Mouse (Mus musculus) ovary, postnatal 14 days (tissue): ENCODE measurements at regions not wholly inside any gene's neighbourhood (a gene's known extent, or its start where the extent isn't known, plus 50 kb on each side); places are given as distances from the start of the nearest gene placed in this dataset.

ENCODE experiments used
- DNase-seq: peaks from one replicate; pipeline ENCODE4 v3.0.0; 2022; ENCODE audit warnings: low spot score

DNA sequence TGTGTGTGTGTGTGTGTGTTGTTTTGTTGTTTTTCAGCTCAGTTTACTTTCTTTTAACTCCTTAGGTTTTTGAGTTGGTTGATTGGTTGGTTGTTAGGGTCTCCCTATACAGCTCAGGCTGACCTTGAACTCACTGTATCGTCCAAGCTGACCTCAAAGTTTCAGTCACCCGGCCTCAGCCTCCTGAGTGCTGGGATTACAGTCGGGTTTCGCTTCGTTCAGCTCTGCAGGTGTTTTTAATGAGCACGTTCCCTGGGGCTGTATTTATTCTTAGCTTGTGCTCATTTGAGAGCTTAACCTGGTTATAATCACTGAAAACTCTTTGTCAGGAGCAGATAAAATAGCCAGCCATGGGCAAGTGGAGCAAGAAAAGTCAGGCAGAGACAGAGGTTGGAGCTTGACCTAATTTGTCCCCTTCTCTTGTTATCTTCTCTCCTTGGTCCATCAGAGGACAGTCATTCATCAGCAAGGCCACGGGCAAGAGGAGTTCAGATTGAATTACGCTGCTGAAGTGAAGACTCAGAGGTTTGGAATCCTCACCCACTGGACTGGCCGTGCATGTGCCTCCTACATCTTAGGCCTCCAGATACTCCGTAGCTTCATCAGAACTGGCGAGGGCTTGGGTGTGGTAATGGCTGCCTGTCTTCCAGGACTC, 120.5 kb upstream of the Jarid2 start:
- DNase-seq = no peak

DNA sequence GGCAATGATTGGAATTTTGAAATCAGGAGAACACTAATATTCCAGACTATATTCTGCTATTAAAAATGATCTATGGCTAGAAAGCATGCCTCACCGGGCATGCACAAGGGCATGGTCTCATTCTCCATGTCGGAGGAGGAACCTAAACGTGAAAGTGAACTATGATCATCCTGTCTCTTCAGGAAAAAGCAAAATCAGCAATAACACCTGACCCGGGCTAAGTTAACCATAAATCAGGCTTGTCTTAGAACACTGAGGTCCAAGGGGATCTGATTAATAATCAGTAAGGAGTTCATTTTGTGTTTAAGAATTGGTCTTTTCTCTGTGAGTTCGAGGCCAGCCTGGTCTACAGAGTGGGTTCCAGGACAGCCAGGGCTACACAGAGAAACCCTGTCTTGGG, 119.7 kb upstream of the Jarid2 start:
- no peak for DNase-seq

DNA sequence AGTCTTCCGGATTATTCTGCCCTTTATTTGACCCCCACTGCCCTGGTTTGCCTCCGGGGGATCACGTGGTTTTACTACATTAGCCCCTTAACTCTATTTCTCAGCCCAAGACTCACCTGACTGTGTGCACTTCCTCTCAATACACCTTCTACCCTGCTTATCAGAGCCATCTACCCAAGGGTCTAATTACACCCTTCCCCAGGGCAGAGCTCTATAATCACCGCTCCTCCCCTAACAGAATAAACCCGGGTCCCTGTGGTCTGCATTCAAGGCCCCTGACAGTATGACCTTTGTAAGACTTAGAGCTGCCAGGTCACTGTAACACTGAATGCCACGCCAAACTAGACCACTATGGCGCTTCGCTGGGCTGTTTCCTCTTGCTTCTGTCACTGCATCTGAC, 113.6 kb upstream of the Jarid2 start:
- DNase-seq = no peak

DNA sequence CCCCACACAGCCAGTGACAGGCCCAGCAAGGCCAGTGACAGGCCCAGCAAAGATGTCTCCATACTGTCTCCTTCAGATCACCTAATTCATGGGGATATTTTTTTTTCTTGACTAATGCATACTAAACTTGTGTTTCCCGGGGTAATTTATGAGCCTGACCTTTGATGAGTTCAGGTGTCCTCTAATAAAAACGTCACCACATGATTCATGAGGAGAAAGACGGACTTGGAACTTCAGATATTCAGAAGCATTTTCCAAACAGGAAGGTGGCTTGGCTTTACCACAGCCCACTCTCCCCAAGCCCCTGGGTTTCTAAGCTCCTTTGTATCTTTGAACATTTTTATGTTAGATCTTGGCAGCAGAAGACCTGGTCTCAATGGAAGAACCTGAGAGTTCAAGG, 110.9 kb upstream of the Jarid2 start:
- DNase-seq = no peak

DNA sequence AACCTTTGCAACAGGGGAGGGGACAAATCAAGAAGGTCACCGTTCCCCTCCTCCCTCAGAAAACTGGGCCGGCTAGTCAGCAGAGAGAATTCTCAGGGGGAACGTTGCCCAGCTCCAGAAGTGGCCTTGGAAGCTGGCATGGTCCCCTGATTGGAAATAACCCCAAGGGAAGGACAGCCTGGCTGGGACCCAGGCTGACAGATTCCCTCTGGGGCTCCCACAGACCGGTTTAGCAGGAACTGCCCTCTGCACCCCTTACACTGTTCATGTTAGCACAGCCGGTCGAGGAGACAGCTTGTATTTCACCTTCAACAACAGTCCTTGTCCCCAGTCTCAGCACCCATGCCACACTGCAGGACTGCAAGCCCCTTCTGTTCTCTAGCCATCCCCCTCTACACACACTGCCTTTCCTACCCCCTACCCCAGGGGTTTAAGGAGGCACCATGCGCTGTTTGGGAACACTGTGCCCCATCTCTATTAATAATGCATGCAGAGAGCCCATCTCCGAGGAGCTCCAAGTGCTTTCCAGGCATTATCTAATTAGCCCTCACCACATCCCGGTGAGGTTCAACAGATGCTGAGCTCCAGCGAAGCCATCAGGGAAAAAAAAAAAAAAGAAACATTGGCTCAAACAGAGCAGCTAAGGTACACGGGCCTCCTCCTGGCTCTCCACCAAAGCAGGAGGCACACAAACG, 106.5 kb upstream of the Jarid2 start:
- peak; percentile 21 for DNase-seq

DNA sequence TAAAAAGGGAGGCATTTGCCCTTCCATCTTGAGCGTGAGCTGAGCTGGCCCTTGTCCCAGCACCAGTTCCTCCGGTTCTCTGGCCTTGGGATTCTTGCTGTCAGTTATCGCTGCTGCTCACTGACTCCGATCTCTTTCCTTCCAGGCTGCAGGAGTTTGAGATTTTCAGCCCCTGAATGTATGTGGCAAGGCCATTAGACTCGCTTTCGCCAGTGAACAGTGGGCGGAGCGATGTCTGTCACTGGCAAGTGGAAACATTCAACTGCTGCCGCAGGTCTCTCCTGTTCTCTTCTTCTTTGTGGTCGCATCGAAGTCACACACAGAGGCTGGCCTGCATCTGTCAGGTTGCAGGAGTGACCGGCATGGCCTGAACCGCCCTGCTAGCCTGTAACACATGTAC, 104.6 kb upstream of the Jarid2 start:
- no peak for DNase-seq

DNA sequence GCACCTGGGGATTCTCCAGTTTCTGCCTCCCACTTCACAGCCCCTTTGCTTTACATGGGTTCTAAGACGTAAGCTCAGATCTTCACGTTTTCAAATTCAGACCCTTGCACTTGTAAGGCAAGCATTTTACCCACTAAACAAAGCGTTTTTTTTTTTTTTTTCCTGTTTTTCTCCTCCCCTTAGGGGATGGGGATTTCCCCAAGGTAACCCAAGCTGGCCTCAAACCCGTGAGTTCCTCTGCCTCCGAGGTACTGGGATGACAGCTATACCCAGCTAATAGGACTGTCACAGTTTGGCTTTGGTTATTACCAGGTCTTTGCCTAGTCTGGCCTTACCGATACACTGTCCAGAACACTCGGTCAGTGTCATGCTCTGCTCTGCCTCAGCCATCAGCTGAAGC, 103.5 kb upstream of the Jarid2 start:
- no peak for DNase-seq

DNA sequence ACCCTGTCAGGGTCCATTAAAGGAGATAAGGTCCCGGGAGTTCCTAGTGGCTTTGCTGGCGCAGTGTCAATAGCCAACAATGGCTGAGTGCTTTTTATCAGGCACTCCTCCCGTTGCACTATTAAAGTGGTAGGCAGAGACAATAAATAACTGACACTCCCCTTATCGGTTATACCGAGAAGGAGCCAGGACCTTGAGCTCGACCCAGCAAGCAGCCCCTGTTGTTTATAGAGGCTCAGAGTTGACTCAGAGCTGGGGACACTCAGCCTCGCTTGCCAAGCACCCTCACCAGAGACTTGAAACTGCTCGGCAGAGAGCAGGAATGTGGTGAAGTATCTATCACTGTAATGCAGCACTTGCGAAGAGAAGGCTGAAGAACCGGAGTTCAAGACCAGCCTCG, 102.5 kb upstream of the Jarid2 start:
- no peak for DNase-seq

DNA sequence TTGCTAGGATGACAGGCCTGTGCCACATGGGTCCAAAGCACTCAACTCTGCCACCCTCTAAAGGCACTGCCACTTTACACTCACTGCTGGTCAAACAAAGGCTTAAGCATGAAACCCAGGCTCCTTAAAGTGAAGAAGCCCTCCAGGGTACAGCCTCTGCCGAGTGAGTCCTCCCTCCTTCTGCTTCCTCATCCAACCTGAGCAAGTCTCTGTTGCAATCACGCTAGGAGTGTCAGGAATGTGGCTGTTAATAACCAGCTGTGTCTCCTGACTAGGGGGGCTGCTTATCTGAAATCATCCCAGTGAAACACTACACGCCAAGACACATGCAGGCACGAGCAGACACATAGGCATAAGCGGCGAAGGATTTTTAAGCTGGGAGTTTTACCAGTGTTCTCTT, 99.2 kb upstream of the Jarid2 start:
- no peak for DNase-seq

DNA sequence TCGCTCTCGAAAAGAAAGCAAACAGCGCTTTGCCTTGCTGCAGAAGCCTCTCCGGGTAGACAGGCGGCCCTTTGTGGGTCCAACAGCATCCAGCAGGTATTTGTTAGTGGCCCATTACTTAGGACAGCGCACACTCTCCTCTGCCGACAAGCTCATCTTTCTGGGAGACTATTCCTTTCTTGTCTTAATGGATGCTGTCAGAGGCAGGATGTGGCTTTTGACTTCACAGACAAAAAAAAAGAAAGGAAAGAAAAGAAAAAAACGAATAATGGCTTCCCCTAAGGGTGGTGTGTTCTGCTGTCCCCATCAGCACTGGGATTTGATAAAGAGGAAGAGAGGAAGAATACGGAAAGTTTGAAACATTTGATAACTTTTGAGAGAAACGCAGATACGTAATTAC, 94.7 kb upstream of the Jarid2 start:
- DNase-seq = no peak

DNA sequence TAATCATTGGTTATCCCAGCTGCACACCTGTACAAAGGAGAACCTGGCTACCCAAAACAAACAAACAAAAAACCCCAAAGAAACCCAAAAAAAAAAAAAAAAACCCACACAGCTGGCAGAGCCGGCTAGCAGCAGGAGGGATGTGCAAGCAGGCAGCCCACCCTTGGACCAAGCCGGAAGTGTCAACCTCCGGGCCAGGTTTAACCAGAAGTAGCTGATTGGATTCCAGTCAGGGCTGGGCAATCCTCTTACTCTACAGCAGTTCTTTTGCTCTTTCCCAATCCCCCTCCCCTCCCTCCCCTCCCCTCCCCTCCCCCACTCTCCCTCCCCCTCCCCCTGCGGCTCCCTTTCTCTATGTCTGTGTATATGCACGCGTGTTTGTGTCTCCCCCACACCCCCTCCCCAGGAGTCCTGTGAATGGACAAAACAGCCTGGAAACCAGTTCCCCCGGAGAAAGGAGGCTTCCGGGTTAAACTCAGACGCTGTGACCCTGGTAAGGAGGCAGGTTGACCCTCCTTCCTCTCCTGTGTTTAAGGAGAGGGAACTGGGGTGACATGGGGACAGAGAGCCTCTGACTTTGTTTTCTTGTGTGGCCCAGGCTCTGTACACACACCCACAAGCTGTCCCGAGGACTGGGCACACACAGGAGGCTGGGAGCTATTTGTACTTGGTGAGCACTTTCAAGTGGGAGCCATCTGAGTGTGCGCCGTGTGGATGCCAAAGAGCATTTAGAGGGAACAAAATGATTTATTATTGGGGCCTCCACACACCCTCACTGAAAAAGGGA, 93.9 kb upstream of the Jarid2 start:
- DNase-seq = no peak

DNA sequence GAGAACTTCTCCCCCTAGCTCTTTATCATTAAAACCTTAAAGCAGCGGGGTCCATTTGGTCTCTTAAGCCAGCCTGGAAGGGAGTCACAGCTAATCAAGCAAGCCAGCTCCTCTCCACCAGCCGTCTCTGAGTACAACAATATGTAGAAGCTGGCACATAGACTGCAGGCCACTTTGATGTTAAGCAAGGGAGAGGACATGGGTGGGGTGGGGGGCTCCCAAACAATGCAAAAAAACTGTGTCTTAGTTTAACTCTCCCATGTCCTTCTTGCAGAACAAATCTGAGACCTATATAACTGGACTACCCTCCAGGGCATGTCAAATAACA, 93.3 kb upstream of the Jarid2 start:
- no peak for DNase-seq

DNA sequence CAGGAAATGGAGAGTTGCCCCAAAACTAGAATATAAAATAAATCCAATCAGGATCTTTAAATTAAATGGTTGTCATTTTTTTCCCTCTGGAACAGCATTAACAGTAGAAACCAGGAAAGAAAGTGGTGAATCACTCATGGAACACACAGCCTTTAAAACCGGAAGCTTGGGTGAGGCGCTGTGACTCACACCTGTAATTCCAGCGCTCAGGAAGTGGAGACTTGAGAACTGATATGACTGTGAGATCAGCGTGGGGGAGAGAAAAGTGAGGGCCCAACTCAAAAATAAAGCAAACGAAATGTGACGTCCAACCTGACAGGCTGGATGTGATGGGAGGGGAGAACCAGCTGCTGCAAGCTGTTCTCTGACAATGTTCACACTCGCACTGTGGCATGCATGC, 86.9 kb upstream of the Jarid2 start:
- DNase-seq = no peak

DNA sequence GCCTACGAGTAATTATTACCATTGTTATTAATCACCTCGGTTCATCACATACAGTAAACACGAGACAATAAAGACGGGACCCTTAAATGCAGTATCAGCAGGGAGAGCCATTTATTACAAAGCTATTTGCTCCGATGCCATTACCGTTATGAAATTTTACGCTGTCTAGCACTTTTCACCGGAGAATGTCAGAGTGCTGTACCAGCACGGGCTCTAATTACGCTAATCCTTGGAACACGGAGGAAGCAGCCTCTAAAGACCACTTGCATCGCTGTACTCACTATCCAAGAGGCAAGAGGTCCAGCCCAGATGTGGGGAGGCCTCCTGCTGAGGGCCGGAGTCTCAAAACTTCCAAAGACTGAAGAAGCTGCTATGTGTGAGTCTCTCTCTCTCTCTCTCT, 79.2 kb upstream of the Jarid2 start:
- no peak for DNase-seq

DNA sequence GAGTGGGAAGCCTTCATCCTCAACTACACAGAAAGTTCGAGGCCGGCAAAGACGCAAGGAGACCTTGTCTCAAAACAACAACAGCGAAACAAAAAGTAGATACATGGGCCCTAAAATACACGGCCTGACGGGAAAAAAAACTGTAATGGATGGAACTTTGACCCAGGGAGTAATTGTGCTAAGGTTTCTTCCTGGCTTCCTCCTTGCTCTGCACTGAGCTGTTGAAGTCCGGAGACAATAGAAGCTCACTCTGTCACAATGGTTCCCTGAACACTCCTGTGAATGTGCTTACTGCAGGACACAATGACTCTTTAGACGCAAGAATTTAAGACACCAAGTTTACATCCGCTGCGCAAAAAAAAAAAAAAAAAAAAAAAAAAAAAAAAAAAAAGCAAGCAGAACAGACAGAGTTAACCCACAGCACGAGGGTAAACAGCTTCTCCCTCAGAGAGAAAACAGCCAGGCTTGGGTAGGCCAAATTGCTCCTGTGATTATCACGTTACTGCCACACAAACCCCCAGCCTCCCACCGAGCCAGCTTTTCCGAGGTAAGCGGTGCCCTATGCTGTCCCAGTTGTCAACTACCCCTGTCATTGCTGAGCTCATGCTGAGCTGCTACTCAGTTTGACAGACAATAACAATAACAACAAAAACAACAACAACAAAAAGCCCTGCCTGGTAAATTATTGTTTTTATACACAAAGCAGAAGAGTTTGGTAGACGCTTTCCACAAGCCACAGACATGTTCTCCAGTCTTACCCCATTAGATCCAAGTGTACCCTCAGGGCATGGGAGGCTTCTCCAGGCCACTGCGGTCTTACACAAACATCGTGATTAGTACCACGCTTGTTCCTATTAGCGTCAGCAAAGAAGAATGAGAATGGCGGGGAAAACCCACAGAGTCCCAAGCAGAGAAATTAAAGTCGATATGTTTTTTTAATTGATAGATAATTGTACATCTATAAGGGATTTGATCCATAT, 77.7 kb upstream of the Jarid2 start:
- DNase-seq = no peak

DNA sequence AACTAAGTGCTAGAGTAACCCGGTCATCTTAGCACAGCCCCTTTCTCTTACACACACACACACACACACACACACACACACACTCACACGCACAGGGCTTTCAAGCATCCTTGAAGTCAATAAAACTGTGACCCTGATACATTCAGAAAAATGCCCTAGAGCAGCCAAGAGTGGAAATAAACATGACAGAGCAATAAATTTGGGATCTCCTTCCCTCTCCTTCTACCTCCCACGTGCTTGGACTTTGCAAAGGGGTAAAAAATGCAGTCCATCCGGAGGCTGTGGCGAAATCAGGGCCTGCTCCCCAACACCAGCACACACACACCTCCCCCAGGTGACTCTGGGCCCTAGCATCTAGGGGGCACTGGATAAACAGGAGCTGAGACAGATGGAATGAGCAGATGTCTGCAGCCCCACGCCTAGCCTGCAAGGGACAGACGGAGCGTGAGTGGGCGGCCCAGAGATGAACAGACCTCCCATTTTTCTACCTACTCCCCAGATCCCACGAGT, 71.3 kb upstream of the Jarid2 start:
- DNase-seq = no peak

DNA sequence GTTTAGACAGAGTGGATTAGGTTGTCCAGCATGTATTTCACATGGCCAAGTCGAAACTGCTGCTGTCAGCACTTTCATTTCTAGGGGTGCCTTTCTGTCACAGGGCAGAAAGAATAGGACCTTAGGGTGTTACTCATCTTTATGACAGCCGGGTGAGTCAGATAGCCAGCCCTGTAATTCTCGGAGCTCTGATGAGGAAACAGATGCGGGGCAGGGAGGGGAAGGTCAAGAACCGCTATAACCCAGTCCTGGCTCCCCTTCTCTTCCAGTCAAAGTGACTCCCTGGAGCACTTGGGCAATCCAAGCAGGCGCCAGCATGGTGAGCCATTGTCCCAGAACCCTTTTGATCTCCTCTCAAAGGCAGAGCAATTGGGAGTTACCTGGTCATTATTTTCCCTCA, 69.4 kb upstream of the Jarid2 start:
- no peak for DNase-seq

DNA sequence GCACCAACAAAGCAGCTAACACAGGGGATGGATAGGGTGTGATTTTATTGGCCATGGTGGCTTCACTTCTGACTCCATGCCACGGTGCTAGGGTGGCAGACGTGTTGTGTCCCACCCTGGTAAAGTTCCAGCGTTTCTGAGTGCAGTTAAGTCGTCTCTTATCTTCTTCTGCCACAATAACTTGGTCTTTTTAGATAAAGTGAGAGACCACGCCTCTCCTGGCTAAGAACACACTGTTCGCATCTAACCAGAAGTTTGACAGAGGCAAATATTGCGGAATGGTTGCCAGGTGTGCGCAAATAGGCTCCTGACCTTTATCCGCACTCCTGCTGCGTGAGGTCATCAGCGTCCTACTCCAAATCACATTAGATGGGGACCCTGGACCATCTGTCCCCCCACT, 66.2 kb upstream of the Jarid2 start:
- DNase-seq = no peak

DNA sequence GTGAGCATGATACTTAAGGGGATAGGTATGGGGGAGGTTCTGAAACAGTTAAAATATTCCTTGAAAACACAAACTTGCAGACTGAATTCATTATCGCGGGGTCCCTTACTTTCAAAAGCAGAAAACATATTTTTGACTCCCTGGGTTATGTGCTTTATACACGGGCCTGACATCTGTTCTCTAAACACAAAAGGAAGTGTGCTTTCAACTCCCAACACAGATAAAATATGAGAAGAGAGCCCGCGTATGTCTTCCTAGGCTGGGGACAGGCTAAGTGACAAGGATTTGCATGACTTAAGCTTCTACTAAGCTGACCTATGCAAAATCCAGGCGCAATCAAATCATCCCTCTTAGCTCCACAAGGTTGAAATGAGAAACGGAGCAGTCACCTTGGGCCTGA, 65.5 kb upstream of the Jarid2 start:
- DNase-seq = no peak

DNA sequence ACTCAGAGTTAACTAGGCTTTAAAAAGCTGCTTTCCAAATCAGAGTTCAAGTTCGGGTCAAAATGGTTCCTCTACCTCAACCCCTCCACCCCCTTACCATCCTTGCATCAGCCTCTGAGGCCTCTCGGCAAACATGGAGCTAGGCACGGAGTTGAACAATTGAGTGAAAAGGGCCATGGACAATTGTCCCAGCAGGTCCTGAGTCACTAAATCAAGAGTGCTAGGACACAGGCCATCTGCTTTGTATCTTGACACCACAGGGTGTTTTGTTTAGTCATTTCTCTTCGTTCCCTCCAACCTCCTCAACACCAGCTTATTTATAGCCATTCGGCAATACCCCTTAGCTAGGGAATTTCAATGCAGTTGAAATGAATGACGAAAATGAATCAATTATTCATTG, 59.5 kb upstream of the Jarid2 start:
- DNase-seq = no peak

DNA sequence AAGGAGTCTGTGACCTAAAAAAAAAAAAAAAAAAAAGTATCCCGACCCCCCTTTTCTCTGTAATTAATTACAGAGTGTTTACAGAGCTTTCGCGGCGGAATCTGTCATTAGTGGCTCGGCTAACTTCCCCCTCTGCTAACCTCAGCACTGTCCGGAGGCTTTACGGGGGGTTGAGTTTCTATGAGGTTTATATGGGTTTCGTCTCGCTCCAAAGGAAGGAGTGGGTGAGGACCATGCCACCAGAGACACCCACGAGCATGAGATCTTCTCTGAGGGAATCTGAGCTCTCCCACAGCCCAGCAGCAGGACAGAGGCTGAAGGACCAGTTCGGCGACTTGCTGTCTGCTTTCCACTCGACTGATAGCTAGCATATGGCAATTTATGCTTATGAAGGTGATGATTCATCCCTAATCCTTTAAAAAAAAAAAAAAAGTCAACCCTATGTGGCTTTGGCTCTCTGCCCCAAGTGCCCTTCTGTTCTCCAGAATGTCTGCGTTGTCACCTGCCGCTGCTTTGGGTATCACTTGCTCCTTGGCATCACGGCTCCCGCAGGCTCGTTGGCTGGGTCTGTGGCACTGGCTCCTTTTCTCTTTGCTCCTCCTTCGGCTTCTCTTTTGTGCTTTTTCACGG, 55.8 kb upstream of the Jarid2 start:
- DNase-seq = peak; percentile 3

DNA sequence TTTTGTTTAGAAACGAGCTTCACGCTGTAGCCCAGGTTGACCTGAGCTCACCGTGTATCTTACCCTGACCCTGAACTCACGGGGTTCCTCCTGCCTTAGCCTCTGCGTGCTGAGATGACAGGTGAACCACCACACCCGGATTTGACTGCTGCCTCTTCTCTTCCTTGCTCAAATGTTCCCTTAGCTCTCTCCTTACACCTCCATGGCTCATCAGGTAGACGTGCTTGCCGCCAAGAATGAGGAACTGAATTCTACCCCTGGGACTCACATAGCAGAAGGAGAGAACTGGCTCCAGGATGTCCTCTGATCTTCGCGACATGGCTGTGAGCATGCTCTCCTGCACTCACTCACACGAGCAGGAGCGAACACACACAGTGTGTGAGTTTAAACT, 55.3 kb upstream of the Jarid2 start:
- DNase-seq = no peak
